Mouse (Mus musculus) forebrain, embryonic 13.5 days (tissue): Measurements from ENCODE around the gene Prss23. TPM values are rescaled to one million over a fixed set of nuclear protein-coding genes. Genes with fewer than 3 reads are reported as not detected.

Source experiments
- ATAC-seq: fragments of 200-750 bp; cut with Nextera tagmentation; 2 replicates; pipeline ENCODE4 v1.8.0; 2017
- H3K27ac ChIP-seq: fragments of 300-500 bp; sonication (generic); 2 replicates; pipeline ENCODE4 v1.5.1; 2015; ENCODE audit warnings: inconsistent platforms, mild to moderate bottlenecking, moderate library complexity
- H3K27me3 ChIP-seq: fragments of 300-500 bp; sonication (generic); 2 replicates; pipeline ENCODE4 v1.6.1; 2015; ENCODE audit warnings: mild to moderate bottlenecking, inconsistent platforms
- H3K36me3 ChIP-seq: fragments of 300-500 bp; sonication (generic); 2 replicates; pipeline ENCODE4 v1.6.1; 2015; ENCODE audit warnings: mild to moderate bottlenecking, inconsistent platforms; ENCODE audit not compliant: poor library complexity, severe bottlenecking
- H3K4me1 ChIP-seq: fragments of 300-500 bp; sonication (generic); 2 replicates; pipeline ENCODE4 v1.6.1; 2015; ENCODE audit warnings: inconsistent platforms
- H3K4me2 ChIP-seq: fragments of 300-500 bp; sonication (generic); 2 replicates; pipeline ENCODE4 v1.6.1; 2015; ENCODE audit warnings: inconsistent platforms, mild to moderate bottlenecking, moderate library complexity
- H3K4me3 ChIP-seq: fragments of 300-500 bp; sonication (generic); 2 replicates; pipeline ENCODE4 v1.5.1; 2015; ENCODE audit warnings: mild to moderate bottlenecking, inconsistent platforms
- H3K9ac ChIP-seq: fragments of 300-500 bp; sonication (generic); 2 replicates; pipeline ENCODE4 v1.6.1; 2015; ENCODE audit warnings: mild to moderate bottlenecking, inconsistent platforms
- H3K9me3 ChIP-seq: fragments of 300-500 bp; sonication (generic); replicated peaks from 2 replicates; pipeline ENCODE4 v1.6.1; 2016; ENCODE audit warnings: inconsistent platforms
- WGBS: fragments of 180-500 bp; shearing (Covaris S2); methylation state at CpG from one replicate; pipeline ENCODE4 v1.1.7; 2015; 5-methylcytosine and 5-hydroxymethylcytosine counted together
- polyA plus RNA-seq: library from polyadenylated mRNA; unstranded; fragments of >200 nt; fragmentation: Nextera tagmentation; extraction: Ambion mirVana; gene quantifications from 2 replicates; pipeline ENCODE4 v1.2.1, GENCODE M21; 2015

Gene Prss23
- polyA plus RNA-seq = 13.0 and 13.8 TPM in 2 replicates

DNA sequence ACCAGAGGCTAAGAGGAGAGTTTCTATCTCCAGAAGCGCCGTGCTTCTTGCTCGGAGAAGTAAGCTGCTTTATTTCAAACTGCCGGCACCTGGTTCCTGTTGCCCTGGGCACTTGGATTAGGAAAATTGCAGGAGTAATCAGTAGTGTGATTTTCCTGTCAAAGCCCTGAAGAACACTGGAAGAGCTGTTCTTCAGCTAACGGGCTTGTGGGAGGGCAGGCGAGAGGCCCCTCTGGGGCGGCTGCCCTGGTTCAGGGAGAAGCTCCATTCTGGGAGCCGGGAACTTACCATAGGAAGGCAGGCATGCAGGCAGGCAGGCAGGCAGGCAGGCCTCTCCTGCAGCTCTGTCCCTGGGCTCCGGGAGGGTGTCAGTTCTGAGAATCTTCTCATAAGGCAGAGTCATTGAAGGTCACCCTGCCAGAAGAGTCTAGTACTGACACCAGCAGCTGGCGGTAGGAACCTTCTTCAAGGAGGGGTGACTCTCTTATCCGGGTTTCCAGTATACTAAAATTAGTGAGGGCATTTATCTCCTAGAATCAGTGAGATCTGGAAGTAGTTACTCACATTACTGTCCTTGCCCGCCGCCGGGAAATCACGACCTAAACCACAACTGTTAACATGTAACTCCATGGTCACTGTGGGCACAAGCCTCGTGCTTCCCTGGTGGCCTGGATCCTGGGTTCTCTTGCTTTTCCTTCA is at the start of gene Prss23:
TSS of gene Prss23 (minus strand) at position 457 of the 699 bp plus-strand sequence.
- no peaks in the 10 kb centered on the region for H3K9me3 ChIP-seq
- H3K9ac ChIP-seq = no peak within 1 kb of the TSS
- no peak within 1 kb of the TSS for H3K4me2 ChIP-seq
- no peaks in the 10 kb centered on the region for H3K27me3 ChIP-seq
- 74% methylated on average over 16 of the region's 16 CpGs for WGBS
- no peak within 1 kb of the TSS for H3K27ac ChIP-seq
- no peaks in the 10 kb centered on the region for H3K4me1 ChIP-seq
- peak; percentile 41; the same call in 1 of the 2 replicates for ATAC-seq
- H3K4me3 ChIP-seq = no peak within 1 kb of the TSS
- no peaks in the 10 kb centered on the region for H3K36me3 ChIP-seq

DNA sequence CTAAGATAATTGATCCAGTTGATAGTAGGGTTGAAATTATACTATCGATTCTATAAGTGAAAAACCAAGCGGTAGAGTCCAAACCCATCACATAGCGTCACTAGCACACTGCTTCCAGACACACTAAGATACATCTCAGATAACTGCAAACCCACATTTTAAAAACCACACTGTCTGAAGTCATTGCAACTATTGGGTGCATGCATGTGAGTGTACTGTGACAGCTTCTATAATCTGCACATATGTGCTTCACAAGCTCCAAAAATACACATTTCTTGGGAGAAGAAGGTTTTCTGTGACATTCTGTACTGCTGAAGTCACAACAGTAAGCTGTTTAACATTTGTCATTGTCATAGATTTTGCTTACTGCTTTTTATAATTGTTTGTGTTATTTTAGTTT is 49.1 kb upstream of the Prss23 start:
- 93% methylated on average over 3 of the region's 3 CpGs for WGBS
- Histone ChIP-seq H3K27me3 (no peaks in the 10 kb centered on the region), H3K9me3 (no peaks in the 10 kb centered on the region), H3K27ac (no peak overlapping the region), H3K4me3 (no peak overlapping the region), H3K4me1 (no peaks in the 10 kb centered on the region), H3K36me3 (no peaks in the 10 kb centered on the region), H3K9ac (no peak overlapping the region), H3K4me2 (no peak overlapping the region)
- no peak for ATAC-seq

- Histone ChIP-seq H3K9ac (no peak overlapping the region), H3K36me3 (no peaks in the 10 kb centered on the region), H3K27ac (no peak overlapping the region), H3K27me3 (no peaks in the 10 kb centered on the region), H3K9me3 (no peaks in the 10 kb centered on the region), H3K4me2 (no peak overlapping the region), H3K4me1 (no peaks in the 10 kb centered on the region), H3K4me3 (no peak overlapping the region)
- 96% methylated on average over 2 of the region's 2 CpGs for WGBS
- no peak for ATAC-seq
These were observed 37.6 kb upstream of the Prss23 start for GRCm38 (mm10) chr7:89564569-89564968.

GRCm38 (mm10) chr7:89563501-89563900 is 36.5 kb upstream of the Prss23 start:
- Histone ChIP-seq H3K9me3 (no peaks in the 10 kb centered on the region), H3K27me3 (no peaks in the 10 kb centered on the region), H3K36me3 (no peaks in the 10 kb centered on the region), H3K4me1 (no peaks in the 10 kb centered on the region), H3K4me2 (no peak overlapping the region), H3K9ac (no peak overlapping the region), H3K27ac (no peak overlapping the region), H3K4me3 (no peak overlapping the region)
- WGBS = 95% methylated on average over 2 of the region's 2 CpGs
- ATAC-seq = no peak

GRCm38 (mm10) chr7:89562140-89562539 is 35.2 kb upstream of the Prss23 start:
- 81% methylated on average over 2 of the region's 2 CpGs for WGBS
- Histone ChIP-seq H3K27me3 (no peaks in the 10 kb centered on the region), H3K9ac (no peak overlapping the region), H3K9me3 (no peaks in the 10 kb centered on the region), H3K4me3 (no peak overlapping the region), H3K4me1 (no peaks in the 10 kb centered on the region), H3K36me3 (no peaks in the 10 kb centered on the region), H3K27ac (no peak overlapping the region), H3K4me2 (no peak overlapping the region)
- no peak for ATAC-seq

GRCm38 (mm10) chr7:89560939-89561338 is 34.0 kb upstream of the Prss23 start:
- Histone ChIP-seq H3K4me3 (no peak overlapping the region), H3K27me3 (no peaks in the 10 kb centered on the region), H3K9ac (no peak overlapping the region), H3K4me1 (no peaks in the 10 kb centered on the region), H3K4me2 (no peak overlapping the region), H3K36me3 (no peaks in the 10 kb centered on the region), H3K9me3 (no peaks in the 10 kb centered on the region), H3K27ac (no peak overlapping the region)
- WGBS = 71% methylated on average over 3 of the region's 3 CpGs
- no peak for ATAC-seq

- H3K36me3 ChIP-seq = no peaks in the 10 kb centered on the region
- 84% methylated on average over 4 of the region's 4 CpGs for WGBS
- H3K9me3 ChIP-seq = no peaks in the 10 kb centered on the region
- H3K4me3 ChIP-seq = no peak overlapping the region
- H3K4me2 ChIP-seq = no peak overlapping the region
- no peak for ATAC-seq
- H3K9ac ChIP-seq = no peak overlapping the region
- H3K27ac ChIP-seq = no peak overlapping the region
- H3K27me3 ChIP-seq = no peaks in the 10 kb centered on the region
- H3K4me1 ChIP-seq = peaks cover 5% of the 10 kb centered on the region
These were observed 32.6 kb upstream of the Prss23 start for GRCm38 (mm10) chr7:89559633-89560032.

DNA sequence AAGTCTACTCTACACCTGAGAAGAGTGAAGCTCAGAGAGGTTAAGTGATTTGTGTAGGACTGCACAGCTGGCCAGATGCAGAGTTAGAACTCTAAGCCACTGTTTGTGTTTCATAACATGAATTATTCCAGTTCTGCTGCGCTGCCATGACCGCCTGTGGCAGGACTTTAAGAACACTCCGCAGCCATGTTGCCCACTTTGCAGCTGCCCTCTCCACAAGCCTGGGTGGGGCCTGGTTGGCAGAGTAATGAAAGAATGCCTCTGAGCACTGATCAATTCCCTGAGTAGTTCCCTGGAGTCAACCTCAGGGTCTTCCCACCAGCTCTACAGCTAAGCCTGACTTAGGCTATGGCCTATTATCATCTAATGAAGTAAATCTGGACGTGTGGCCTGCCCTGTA is 32.1 kb upstream of the Prss23 start:
- H3K27me3 ChIP-seq = no peaks in the 10 kb centered on the region
- H3K4me1 ChIP-seq = peaks cover 5% of the 10 kb centered on the region
- 83% methylated on average over 4 of the region's 4 CpGs for WGBS
- no peak overlapping the region for H3K4me2 ChIP-seq
- H3K9me3 ChIP-seq = no peaks in the 10 kb centered on the region
- ATAC-seq = no peak
- no peaks in the 10 kb centered on the region for H3K36me3 ChIP-seq
- H3K27ac ChIP-seq = no peak overlapping the region
- H3K4me3 ChIP-seq = no peak overlapping the region
- no peak overlapping the region for H3K9ac ChIP-seq

- WGBS = 78% methylated on average over 11 of the region's 11 CpGs
- ATAC-seq = peak; percentile 34; the same call in 1 of the 2 replicates
- H3K27ac ChIP-seq = no peak overlapping the region
These were observed 31.6 kb upstream of the Prss23 start for GRCm38 (mm10) chr7:89558446-89559039.

GRCm38 (mm10) chr7:89557056-89557455 is 30.1 kb upstream of the Prss23 start:
- H3K4me2 ChIP-seq = no peak overlapping the region
- H3K4me3 ChIP-seq = no peak overlapping the region
- no peak overlapping the region for H3K9ac ChIP-seq
- 91% methylated on average over 5 of the region's 5 CpGs for WGBS
- H3K27me3 ChIP-seq = no peaks in the 10 kb centered on the region
- no peaks in the 10 kb centered on the region for H3K9me3 ChIP-seq
- no peaks in the 10 kb centered on the region for H3K36me3 ChIP-seq
- no peak for ATAC-seq
- H3K4me1 ChIP-seq = peaks cover 5% of the 10 kb centered on the region
- no peak overlapping the region for H3K27ac ChIP-seq

More at GRCm38 (mm10) chr7:89558446-89559039, 31.6 kb upstream of the Prss23 start:
- no peak overlapping the region for H3K4me2 ChIP-seq
- peaks cover 5% of the 10 kb centered on the region for H3K4me1 ChIP-seq
- H3K36me3 ChIP-seq = no peaks in the 10 kb centered on the region
- no peak overlapping the region for H3K4me3 ChIP-seq
- no peaks in the 10 kb centered on the region for H3K9me3 ChIP-seq
- H3K27me3 ChIP-seq = no peaks in the 10 kb centered on the region
- no peak overlapping the region for H3K9ac ChIP-seq

DNA sequence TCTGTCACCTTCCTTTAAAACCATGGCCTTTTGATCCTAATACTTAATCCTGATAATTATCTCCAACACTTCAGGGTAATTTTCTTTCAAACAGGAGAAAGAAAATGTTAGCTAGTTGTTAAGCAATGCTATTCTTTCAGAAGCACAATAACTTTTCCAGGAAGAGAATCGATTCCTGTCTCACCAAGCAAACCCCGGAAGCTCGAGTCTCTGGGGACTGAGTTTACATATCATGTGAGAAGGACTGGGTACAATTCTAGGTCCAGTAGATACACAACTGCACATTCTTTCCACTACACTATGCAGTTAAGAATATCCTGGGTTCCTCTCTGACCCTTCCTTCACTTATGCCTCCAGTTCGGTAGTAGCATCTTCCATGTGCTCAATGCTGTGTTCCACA is 29.7 kb upstream of the Prss23 start:
- peaks cover 5% of the 10 kb centered on the region for H3K4me1 ChIP-seq
- no peak overlapping the region for H3K27ac ChIP-seq
- no peak overlapping the region for H3K4me2 ChIP-seq
- H3K36me3 ChIP-seq = no peaks in the 10 kb centered on the region
- ATAC-seq = no peak
- H3K4me3 ChIP-seq = no peak overlapping the region
- no peaks in the 10 kb centered on the region for H3K27me3 ChIP-seq
- H3K9me3 ChIP-seq = no peaks in the 10 kb centered on the region
- no peak overlapping the region for H3K9ac ChIP-seq
- WGBS = 62% methylated on average over 4 of the region's 4 CpGs

- H3K27me3 ChIP-seq = no peaks in the 10 kb centered on the region
- no peak overlapping the region for H3K4me2 ChIP-seq
- ATAC-seq = peak; percentile 68
- H3K27ac ChIP-seq = no peak overlapping the region
- no peak overlapping the region for H3K4me3 ChIP-seq
- H3K9me3 ChIP-seq = no peaks in the 10 kb centered on the region
- H3K36me3 ChIP-seq = no peaks in the 10 kb centered on the region
- no peak overlapping the region for H3K9ac ChIP-seq
- WGBS = 30% methylated on average over 4 of the region's 4 CpGs
- peaks cover 5% of the 10 kb centered on the region for H3K4me1 ChIP-seq
These were observed 28.2 kb upstream of the Prss23 start for GRCm38 (mm10) chr7:89555170-89555569.
